Mouse (Mus musculus) neural tube, embryonic 13.5 days (tissue): ENCODE data around the gene Cldn7. TPM values are rescaled to one million over a fixed set of nuclear protein-coding genes. Genes with fewer than 3 reads are reported as not detected.
"Not testable (repeated sequence)": the region's sequence is repeated elsewhere in the genome, so short reads cannot be mapped to it uniquely, and the experiment has no call there.

ENCODE experiments used
- ATAC-seq: fragments of 200-750 bp; cut with Nextera tagmentation; 2 replicates; pipeline ENCODE4 v1.8.0; 2017; ENCODE audit warnings: low read depth, mild to moderate bottlenecking, moderate TSS enrichment, moderate library complexity
- H3K27ac ChIP-seq: fragments of 300-500 bp; sonication (generic); replicated peaks from 2 replicates; pipeline ENCODE4 v1.5.1; 2015; ENCODE audit warnings: moderate library complexity, mild to moderate bottlenecking, inconsistent platforms
- H3K27me3 ChIP-seq: fragments of 300-500 bp; sonication (generic); 2 replicates; pipeline ENCODE4 v1.6.1; 2015; ENCODE audit warnings: mild to moderate bottlenecking, inconsistent platforms
- H3K36me3 ChIP-seq: fragments of 300-500 bp; sonication (generic); 2 replicates; pipeline ENCODE4 v1.6.1; 2015; ENCODE audit warnings: mild to moderate bottlenecking, inconsistent platforms
- H3K4me1 ChIP-seq: fragments of 300-500 bp; sonication (generic); replicated peaks from 2 replicates; pipeline ENCODE4 v1.6.1; 2015; ENCODE audit warnings: inconsistent platforms
- H3K4me2 ChIP-seq: fragments of 300-500 bp; sonication (generic); 2 replicates; pipeline ENCODE4 v1.6.1; 2015; ENCODE audit warnings: inconsistent platforms, mild to moderate bottlenecking, moderate library complexity
- H3K4me3 ChIP-seq: fragments of 300-500 bp; sonication (generic); 2 replicates; pipeline ENCODE4 v1.5.1; 2015; ENCODE audit warnings: mild to moderate bottlenecking, inconsistent platforms
- H3K9ac ChIP-seq: fragments of 300-500 bp; sonication (generic); 2 replicates; pipeline ENCODE4 v1.6.1; 2015; ENCODE audit warnings: moderate library complexity, mild to moderate bottlenecking, inconsistent platforms
- H3K9me3 ChIP-seq: fragments of 300-500 bp; sonication (generic); 2 replicates; pipeline ENCODE4 v1.6.1; 2016; ENCODE audit warnings: inconsistent platforms
- WGBS: fragments of 180-500 bp; shearing (Covaris S2); methylation state at CpG from one replicate; pipeline ENCODE4 v1.1.7; 2015; 5-methylcytosine and 5-hydroxymethylcytosine counted together
- polyA plus RNA-seq: library from polyadenylated mRNA; unstranded; fragments of >200 nt; fragmentation: Nextera tagmentation; extraction: Ambion mirVana; gene quantifications from 2 replicates; pipeline ENCODE4 v1.2.1, GENCODE M21; 2015

Gene Cldn7
- polyA plus RNA-seq, 1 experiment from 2014 or later: 0.33 TPM

GRCm38 (mm10) chr11:69922012-69922756 lies 42.4 kb upstream of the Cldn7 start:
- H3K36me3 ChIP-seq: peaks cover 21% of the 10 kb centered on the region
- no peak for ATAC-seq
- peak overlapping the region; percentile 58 for H3K4me2 ChIP-seq
- 5% methylated on average over 12 of the region's 12 CpGs for WGBS
- no peaks in the 10 kb centered on the region for H3K27me3 ChIP-seq
- no peaks in the 10 kb centered on the region for H3K9me3 ChIP-seq
- peak overlapping the region; percentile 92 for H3K27ac ChIP-seq
- H3K4me1 ChIP-seq: peaks cover 32% of the 10 kb centered on the region
- peak overlapping the region; percentile 92 for H3K4me3 ChIP-seq
- peak overlapping the region; percentile 71 for H3K9ac ChIP-seq

DNA sequence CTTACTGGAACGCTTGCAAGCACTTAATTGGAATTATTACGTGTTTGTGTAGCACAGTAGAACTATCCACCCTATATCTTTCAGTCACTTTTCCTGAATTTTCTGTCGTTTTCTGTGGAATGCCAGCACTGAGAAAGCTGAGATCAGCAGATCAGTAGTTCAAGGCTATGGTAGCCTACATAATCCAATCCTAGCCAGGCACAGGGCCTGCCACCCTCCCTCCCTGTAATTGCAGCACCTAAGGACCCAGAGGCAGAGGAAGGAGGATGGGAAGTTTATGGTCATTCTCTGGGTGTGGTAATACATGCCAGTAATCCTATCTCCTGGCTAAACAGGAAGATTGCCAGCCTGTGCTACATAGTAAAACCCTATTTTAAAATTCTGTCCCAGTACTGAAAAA lies 41.8 kb upstream of the Cldn7 start:
- H3K4me2 ChIP-seq: peak overlapping the region; percentile 58
- WGBS: 77% methylated on average over 3 of the region's 3 CpGs
- H3K4me3 ChIP-seq: 0 out of 2 replicates have a peak overlapping the region, but pooled peaks have one; percentile 92
- H3K9ac ChIP-seq: peak overlapping the region; percentile 71; the same call in 1 of the 2 replicates
- H3K27ac ChIP-seq: peak overlapping the region; percentile 92
- H3K36me3 ChIP-seq: peaks cover 15% of the 10 kb centered on the region
- peaks cover 32% of the 10 kb centered on the region for H3K4me1 ChIP-seq
- H3K27me3 ChIP-seq: no peaks in the 10 kb centered on the region
- no peaks in the 10 kb centered on the region for H3K9me3 ChIP-seq
- ATAC-seq: no peak

- Histone ChIP-seq H3K27ac (no peak overlapping the region), H3K9ac (no peak overlapping the region), H3K36me3 (no peaks in the 10 kb centered on the region), H3K4me1 (peaks cover 5% of the 10 kb centered on the region), H3K4me3 (no peak overlapping the region), H3K9me3 (no peaks in the 10 kb centered on the region), H3K27me3 (no peaks in the 10 kb centered on the region; the same call in 1 of the 2 replicates), H3K4me2 (no peak overlapping the region)
- WGBS: 96% methylated on average over 2 of the region's 2 CpGs
- ATAC-seq: no peak
These were observed 37.1 kb upstream of the Cldn7 start for GRCm38 (mm10) chr11:69927501-69927900.

DNA sequence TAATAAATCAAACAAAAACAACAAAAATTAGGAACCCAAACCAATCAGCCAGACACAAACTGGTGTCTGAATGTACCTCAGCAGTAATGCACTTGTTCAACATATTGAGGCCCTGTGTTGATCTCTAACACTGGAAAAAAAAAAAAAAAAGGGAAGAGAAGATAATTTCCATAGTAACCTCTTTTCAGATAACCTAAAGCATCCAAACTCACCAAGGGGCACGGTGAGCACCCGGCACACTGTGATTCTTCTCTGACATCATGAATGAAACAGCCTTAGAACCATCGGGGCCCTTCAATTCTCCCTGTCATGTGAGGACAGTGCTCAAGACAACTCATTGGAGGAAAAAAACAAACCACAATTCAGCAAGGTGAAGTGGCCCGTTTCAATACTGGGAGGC lies 34.9 kb upstream of the Cldn7 start:
- no peak for ATAC-seq
- WGBS: 87% methylated on average over 4 of the region's 4 CpGs
- Histone ChIP-seq H3K4me1 (peaks cover 3% of the 10 kb centered on the region; the same call in 1 of the 2 replicates), H3K27ac (no peak overlapping the region), H3K36me3 (no peaks in the 10 kb centered on the region), H3K9ac (no peak overlapping the region), H3K27me3 (peaks cover 5% of the 10 kb centered on the region), H3K4me2 (no peak overlapping the region), H3K4me3 (no peak overlapping the region), H3K9me3 (no peaks in the 10 kb centered on the region)

GRCm38 (mm10) chr11:69930176-69930575 lies 34.4 kb upstream of the Cldn7 start:
- H3K36me3 ChIP-seq, H3K9me3 ChIP-seq, H3K4me3 ChIP-seq, H3K4me2 ChIP-seq, H3K27me3 ChIP-seq, H3K27ac ChIP-seq, H3K4me1 ChIP-seq, ATAC-seq, H3K9ac ChIP-seq: not testable (repeated sequence)
- 86% methylated on average over 8 of the region's 8 CpGs for WGBS

GRCm38 (mm10) chr11:69930967-69931537 lies 33.5 kb upstream of the Cldn7 start:
- H3K4me3 ChIP-seq: no peak overlapping the region
- peaks cover 12% of the 10 kb centered on the region for H3K27me3 ChIP-seq
- ATAC-seq: no peak
- WGBS: 73% methylated on average over 3 of the region's 3 CpGs
- no peaks in the 10 kb centered on the region for H3K9me3 ChIP-seq
- no peak overlapping the region for H3K4me2 ChIP-seq
- H3K36me3 ChIP-seq: no peaks in the 10 kb centered on the region
- H3K27ac ChIP-seq: no peak overlapping the region
- no peak overlapping the region for H3K9ac ChIP-seq
- H3K4me1 ChIP-seq: peaks cover 10% of the 10 kb centered on the region

DNA sequence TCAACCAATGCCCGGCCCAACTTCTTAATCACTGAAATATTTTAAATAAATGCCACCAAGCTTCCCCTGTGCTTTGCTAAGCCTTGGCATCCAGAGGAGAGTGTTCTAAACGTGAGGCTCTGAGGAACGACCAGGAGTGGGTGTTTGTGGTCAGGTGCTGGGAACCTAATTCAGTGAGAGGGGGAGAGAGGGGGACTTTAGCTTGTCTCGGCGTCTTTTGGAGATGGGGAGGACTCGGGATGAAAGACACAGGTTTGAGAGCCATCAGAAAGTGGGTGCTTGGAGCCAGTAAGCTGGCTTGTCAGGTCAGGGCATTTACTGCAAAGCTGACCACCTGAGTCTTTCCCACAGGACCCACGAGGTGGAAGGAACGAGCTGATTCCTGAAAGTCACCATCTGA lies 32.8 kb upstream of the Cldn7 start:
- H3K4me3 ChIP-seq: no peak overlapping the region
- ATAC-seq: no peak
- peaks cover 17% of the 10 kb centered on the region for H3K4me1 ChIP-seq
- no peaks in the 10 kb centered on the region for H3K36me3 ChIP-seq
- H3K4me2 ChIP-seq: no peak overlapping the region
- H3K27me3 ChIP-seq: peaks cover 19% of the 10 kb centered on the region
- no peaks in the 10 kb centered on the region for H3K9me3 ChIP-seq
- WGBS: 76% methylated on average over 8 of the region's 8 CpGs
- no peak overlapping the region for H3K27ac ChIP-seq
- H3K9ac ChIP-seq: no peak overlapping the region

DNA sequence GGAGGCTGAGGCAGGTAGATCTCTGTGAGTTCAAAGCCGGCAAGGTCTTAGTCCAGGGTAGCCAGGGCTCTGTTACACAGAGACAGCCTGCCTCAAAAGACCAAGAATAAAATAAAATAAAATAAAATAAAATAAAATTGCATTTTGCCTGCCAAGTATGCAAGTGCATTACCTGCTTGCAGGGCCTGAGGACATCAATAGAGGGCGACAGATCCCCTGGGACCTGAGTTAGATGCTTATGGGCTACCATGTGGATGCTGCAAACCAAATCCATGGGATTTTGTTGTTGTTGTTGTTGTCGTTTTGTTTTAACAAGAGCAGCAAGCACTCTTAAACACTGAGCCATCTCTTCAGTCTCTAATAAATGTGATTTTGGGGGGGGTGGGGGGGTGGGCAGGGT lies 32.3 kb upstream of the Cldn7 start:
- ATAC-seq: no peak
- WGBS: 37% methylated on average over 3 of the region's 3 CpGs
- no peaks in the 10 kb centered on the region for H3K9me3 ChIP-seq

DNA sequence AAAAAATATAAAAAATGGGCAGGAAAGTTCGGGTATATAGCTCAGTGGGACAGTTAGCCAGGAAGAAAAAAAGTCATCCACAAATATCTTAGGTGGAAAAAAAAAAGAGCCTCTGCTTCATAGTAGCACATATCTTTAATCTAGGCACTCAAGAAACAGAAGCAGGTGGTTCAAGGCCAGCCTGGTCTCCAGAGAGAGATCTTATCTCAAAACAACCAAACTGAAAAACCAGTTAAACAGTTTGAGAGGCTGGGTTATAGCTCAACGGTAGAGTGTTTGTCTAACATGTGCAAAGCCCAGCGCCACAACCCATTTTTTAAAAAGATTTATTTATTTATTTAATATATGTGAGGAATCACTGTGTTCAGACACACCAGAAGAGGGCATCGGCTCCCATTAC lies 31.5 kb upstream of the Cldn7 start:
- H3K36me3 ChIP-seq: no peaks in the 10 kb centered on the region
- no peak overlapping the region for H3K27ac ChIP-seq
- H3K4me3 ChIP-seq: no peak overlapping the region
- 76% methylated on average over 4 of the region's 4 CpGs for WGBS
- no peak overlapping the region for H3K9ac ChIP-seq
- H3K4me2 ChIP-seq: no peak overlapping the region
- no peak for ATAC-seq
- H3K27me3 ChIP-seq: peaks cover 32% of the 10 kb centered on the region
- H3K9me3 ChIP-seq: no peaks in the 10 kb centered on the region
- peaks cover 23% of the 10 kb centered on the region for H3K4me1 ChIP-seq

More for the DNA sequence above, 32.3 kb upstream of the Cldn7 start:
- H3K4me3 ChIP-seq: no peak overlapping the region
- no peak overlapping the region for H3K9ac ChIP-seq
- H3K4me1 ChIP-seq: peaks cover 22% of the 10 kb centered on the region
- H3K27me3 ChIP-seq: peaks cover 24% of the 10 kb centered on the region
- no peaks in the 10 kb centered on the region for H3K36me3 ChIP-seq
- H3K4me2 ChIP-seq: no peak overlapping the region
- H3K27ac ChIP-seq: no peak overlapping the region

DNA sequence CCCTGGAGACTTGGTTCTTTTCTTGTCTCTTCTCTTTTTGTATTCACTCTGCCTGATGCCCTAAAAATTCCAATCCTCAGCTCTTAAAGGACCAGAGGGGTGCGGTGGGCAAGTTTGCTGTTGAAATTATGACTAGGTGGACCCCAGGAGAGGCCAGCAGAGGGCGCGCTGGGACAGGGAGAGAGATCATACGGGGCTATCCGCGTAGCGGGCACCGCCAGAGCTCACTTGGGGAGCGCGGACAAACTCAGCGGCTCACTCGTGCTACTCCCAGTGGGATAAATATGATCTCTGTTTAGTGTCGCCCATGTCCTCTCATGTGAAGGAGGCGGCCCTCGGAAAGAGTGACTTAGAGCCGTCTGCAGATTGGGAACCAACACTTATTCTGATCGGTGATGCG lies 30.4 kb upstream of the Cldn7 start:
- H3K27me3 ChIP-seq: peaks cover 43% of the 10 kb centered on the region
- WGBS: under 1% methylated on average over 18 of the region's 18 CpGs
- peak overlapping the region; percentile 55; the same call in 1 of the 2 replicates for H3K4me3 ChIP-seq
- H3K36me3 ChIP-seq: no peaks in the 10 kb centered on the region
- H3K9me3 ChIP-seq: no peaks in the 10 kb centered on the region
- no peak overlapping the region for H3K27ac ChIP-seq
- ATAC-seq: no peak
- H3K9ac ChIP-seq: peak overlapping the region; percentile 22; the same call in 1 of the 2 replicates
- H3K4me1 ChIP-seq: peaks cover 23% of the 10 kb centered on the region
- peak overlapping the region; percentile 99 for H3K4me2 ChIP-seq

GRCm38 (mm10) chr11:69934681-69935080 lies 29.9 kb upstream of the Cldn7 start:
- Histone ChIP-seq H3K9me3 (no peaks in the 10 kb centered on the region), H3K4me2 (peak overlapping the region; percentile 99), H3K27ac (no peak overlapping the region), H3K4me1 (peaks cover 23% of the 10 kb centered on the region), H3K4me3 (peak overlapping the region; percentile 55), H3K27me3 (peaks cover 48% of the 10 kb centered on the region), H3K36me3 (no peaks in the 10 kb centered on the region), H3K9ac (peak overlapping the region; percentile 22; the same call in 1 of the 2 replicates)
- WGBS: 19% methylated on average over 6 of the region's 6 CpGs
- ATAC-seq: no peak

- peak within 1 kb of the TSS; percentile 99 for H3K4me2 ChIP-seq
- H3K27ac ChIP-seq: no peak within 1 kb of the TSS
- H3K36me3 ChIP-seq: no peaks in the 10 kb centered on the region
- H3K9ac ChIP-seq: peak within 1 kb of the TSS; percentile 74
- H3K4me3 ChIP-seq: peak within 1 kb of the TSS; percentile 55
- H3K9me3 ChIP-seq: no peaks in the 10 kb centered on the region
- peak; percentile 87 for ATAC-seq
- H3K4me1 ChIP-seq: peaks cover 23% of the 10 kb centered on the region
- 1% methylated on average over 62 of the region's 62 CpGs for WGBS
- H3K27me3 ChIP-seq: peaks cover 50% of the 10 kb centered on the region
These were observed 29.3 kb upstream of the Cldn7 start, which contains the start of gene Ybx2 for GRCm38 (mm10) chr11:69935137-69935879. Ybx2 (plus strand) TSS chr11:69935796.
